Mouse (Mus musculus) cerebellum, adult 2 months (tissue): ENCODE measurements at regions not wholly inside any gene's neighbourhood (a gene's known extent, or its start where the extent isn't known, plus 50 kb on each side); places are given as distances from the start of the nearest gene placed in this dataset.

Experiments used
- CTCF ChIP-seq: fragments of 200-500 bp; IDR thresholded peaks from 2 replicates; pipeline ENCODE4 v1.5.1; 2011; ENCODE audit warnings: low read depth, mild to moderate bottlenecking, control low read depth, low read length, moderate library complexity, borderline replicate concordance; ENCODE audit not compliant: insufficient read depth
- POLR2A ChIP-seq: fragments of 200-500 bp; IDR thresholded peaks from 2 replicates; pipeline ENCODE4 v1.6.1; 2011; ENCODE audit warnings: low read length, control low read depth, borderline replicate concordance; ENCODE audit not compliant: insufficient read depth

DNA sequence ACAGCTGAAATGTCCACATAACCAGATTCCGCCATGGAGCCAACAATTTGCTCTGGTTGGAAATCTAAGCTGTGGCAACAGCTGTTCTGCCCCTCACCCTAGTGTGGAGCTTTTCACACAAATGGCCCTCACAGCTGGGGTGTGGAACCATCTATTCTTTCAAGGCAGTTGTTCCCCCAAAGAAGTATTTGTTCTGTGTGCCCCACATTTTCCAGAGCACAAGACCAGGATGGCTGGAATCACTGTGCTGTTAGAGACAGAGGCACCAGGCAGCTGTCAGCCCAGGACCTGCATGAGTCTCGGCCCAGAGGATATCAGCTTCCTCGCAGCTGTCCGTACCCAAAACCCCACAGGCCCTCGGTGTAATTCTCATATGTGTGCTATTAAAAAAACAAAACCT lies 294.4 kb downstream of the Qk start:
- TF ChIP-seq POLR2A (no peak), CTCF (no peak)
